Mouse (Mus musculus) testis, postnatal 10 days (tissue): ENCODE results near the gene Lrg1.
"Not testable (repeated sequence)": the region's sequence is repeated elsewhere in the genome, so short reads cannot be mapped to it uniquely, and the experiment has no call there.

ENCODE experiments used
- DNase-seq: peaks from one replicate; pipeline ENCODE4 v3.0.0; 2021; ENCODE audit warnings: low spot score

Lrg1 gene

GRCm38 (mm10) chr17:56108334-56109044 lies 13.3 kb downstream of the Lrg1 start:
- no peak for DNase-seq

GRCm38 (mm10) chr17:56107736-56108135 lies 14.1 kb downstream of the Lrg1 start:
- no peak for DNase-seq

GRCm38 (mm10) chr17:56106981-56107380 lies 14.8 kb downstream of the Lrg1 start:
- DNase-seq: no peak

- not testable (repeated sequence) for DNase-seq
These were observed 15.4 kb downstream of the Lrg1 start for GRCm38 (mm10) chr17:56106436-56106835.

GRCm38 (mm10) chr17:56104821-56105220 lies 17.0 kb downstream of the Lrg1 start:
- DNase-seq: not testable (repeated sequence)

- DNase-seq: no peak
These were observed 18.1 kb downstream of the Lrg1 start for GRCm38 (mm10) chr17:56103465-56104285.

GRCm38 (mm10) chr17:56102927-56103326 lies 18.9 kb downstream of the Lrg1 start:
- DNase-seq: no peak

- DNase-seq: no peak
These were observed 19.6 kb downstream of the Lrg1 start for GRCm38 (mm10) chr17:56102158-56102557.

GRCm38 (mm10) chr17:56100811-56101210 lies 21.0 kb downstream of the Lrg1 start:
- DNase-seq: no peak

- DNase-seq: no peak
These were observed 22.9 kb downstream of the Lrg1 start for GRCm38 (mm10) chr17:56098711-56099572.

GRCm38 (mm10) chr17:56098180-56098579 lies 23.6 kb downstream of the Lrg1 start:
- no peak for DNase-seq

- no peak for DNase-seq
These were observed 24.9 kb downstream of the Lrg1 start for GRCm38 (mm10) chr17:56096883-56097282.

- DNase-seq: no peak
These were observed 29.0 kb downstream of the Lrg1 start for GRCm38 (mm10) chr17:56092794-56093193.

GRCm38 (mm10) chr17:56092312-56092711 lies 29.5 kb downstream of the Lrg1 start:
- DNase-seq: no peak

- DNase-seq: no peak
These were observed 40.8 kb downstream of the Lrg1 start for GRCm38 (mm10) chr17:56080781-56081585.

GRCm38 (mm10) chr17:56079921-56080320 lies 41.9 kb downstream of the Lrg1 start:
- no peak for DNase-seq

GRCm38 (mm10) chr17:56078880-56079795 lies 42.7 kb downstream of the Lrg1 start, which contains the start of gene Hdgfl2:
Gene Hdgfl2, plus strand, starts transcription at chr17:56079634.
- peak; percentile 100 for DNase-seq

- DNase-seq: not testable (repeated sequence)
These were observed 43.4 kb downstream of the Lrg1 start for GRCm38 (mm10) chr17:56078361-56078760.

- DNase-seq: no peak
These were observed 44.3 kb downstream of the Lrg1 start for GRCm38 (mm10) chr17:56077523-56077922.

GRCm38 (mm10) chr17:56074827-56075208 lies 47.0 kb downstream of the Lrg1 start, which contains the start of gene Ubxn6:
Gene Ubxn6, minus strand, starts transcription at chr17:56075028.
- peak; percentile 99 for DNase-seq
